In the genomic region with DNA sequence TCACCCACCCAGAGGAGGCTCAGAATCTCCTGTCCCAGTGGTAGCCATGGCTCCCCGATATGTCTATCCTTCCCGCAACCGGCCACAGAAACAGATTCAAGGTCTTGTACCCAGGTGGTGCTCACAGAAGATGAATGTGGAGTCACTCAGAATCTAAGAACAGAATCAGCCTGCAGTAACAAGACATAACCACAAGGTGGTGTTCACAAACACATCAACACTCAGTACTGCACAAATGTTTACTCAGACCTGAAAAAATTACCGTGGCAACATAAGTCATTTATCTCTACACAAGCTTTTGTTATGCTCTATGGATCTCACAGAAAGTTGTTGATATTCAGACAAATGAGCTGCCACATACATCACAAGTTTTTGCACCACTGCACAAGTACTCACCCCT, we compare ENCODE assay signal across 21 mouse cellular contexts. TPM values are rescaled to one million over a fixed set of nuclear protein-coding genes. Genes with fewer than 3 reads are reported as not detected.
DNase-seq lines count a peak whose midpoint lies in the region; ATAC-seq and TF ChIP-seq lines count a peak whose summit lies in the region.
"Not testable (repeated sequence)": the region's sequence is repeated elsewhere in the genome, so short reads cannot be mapped to it uniquely, and the experiment has no call there.
"Had no signal": no experiment of that assay in that cellular context is flagged by ENCODE, and none has a peak within 500 bp of the region (broad histone marks: within the 10 kb centered on the region; RNA-seq: fewer than 3 reads in every experiment).

No protein-coding gene starts in this region.

- TF ChIP-seq POLR2A in ES-Bruce4 (IDR thresholded peaks at IDR 0.05; ENCODE audit: insufficient read depth, low read length), result not testable (repeated sequence)

- not testable (repeated sequence) for H3K4me3 ChIP-seq in ES-Bruce4 (ENCODE audit: low read depth, low read length); forebrain, postnatal 0 days (ENCODE audit: low read depth, low read length); hindbrain, postnatal 0 days (ENCODE audit: low read length); left cerebral cortex, adult 2 months

- H3K36me3 ChIP-seq in ES-Bruce4 (ENCODE audit: control insufficient read depth, insufficient read depth, low read length, poor library complexity, severe bottlenecking); forebrain, postnatal 0 days (ENCODE audit: insufficient read depth); hindbrain, postnatal 0 days (ENCODE audit: insufficient read depth, low read length); splenic B cell, adult 2 months (ENCODE audit: control insufficient read depth, insufficient read depth, low read length, poor library complexity, severe bottlenecking): not testable (repeated sequence)

- H3K9ac ChIP-seq in ES-Bruce4 (ENCODE audit: low read depth, poor library complexity, severe bottlenecking); forebrain, postnatal 0 days; hindbrain, postnatal 0 days (replicated peaks; ENCODE audit: low read length): not testable (repeated sequence)

- ATAC-seq in forebrain, postnatal 0 days, result not testable (repeated sequence)
- peak; percentile 24; the same call in 1 of the 2 replicates for ATAC-seq in hindbrain, postnatal 0 days

- H3K4me2 ChIP-seq in forebrain, postnatal 0 days (ENCODE audit: low read depth); hindbrain, postnatal 0 days (ENCODE audit: low read depth, low read length): not testable (repeated sequence)

- H3K27ac ChIP-seq in ES-Bruce4 (ENCODE audit: insufficient read depth, low read length); forebrain, postnatal 0 days (ENCODE audit: low read depth, low read length); hindbrain, postnatal 0 days; left cerebral cortex, adult 2 months: not testable (repeated sequence)

- intact Hi-C loops in left cerebral cortex, adult 2 months (cut with DNase I), result not testable (repeated sequence)

- peaks cover 15% of the 10 kb centered on the region for H3K9me3 ChIP-seq in ES-Bruce4 (replicated peaks; ENCODE audit: control insufficient read depth, insufficient read depth, low read length, poor library complexity, severe bottlenecking)
- H3K9me3 ChIP-seq in forebrain, postnatal 0 days (ENCODE audit: low read length); hindbrain, postnatal 0 days (ENCODE audit: low read length): not testable (repeated sequence)

- H3K4me1 ChIP-seq in ES-Bruce4 (ENCODE audit: control insufficient read depth, insufficient read depth, low read length); forebrain, postnatal 0 days (ENCODE audit: insufficient read depth); hindbrain, postnatal 0 days (ENCODE audit: insufficient read depth, low read length): not testable (repeated sequence)

- H3K27me3 ChIP-seq in ES-Bruce4 (ENCODE audit: control insufficient read depth, insufficient read depth, low read length, poor library complexity, severe bottlenecking); forebrain, postnatal 0 days (ENCODE audit: insufficient read depth, low read length); hindbrain, postnatal 0 days (ENCODE audit: insufficient read depth, low read length); splenic B cell, adult 2 months (ENCODE audit: control insufficient read depth, insufficient read depth, low read length, poor library complexity, severe bottlenecking): not testable (repeated sequence)

- TF ChIP-seq EP300 in ES-Bruce4 (IDR thresholded peaks at IDR 0.05; ENCODE audit: insufficient read depth, low read depth, low read length), result not testable (repeated sequence)

- WGBS in forebrain, postnatal 0 days, result 78% methylated on average over 4 of the region's 4 CpGs
- 74% methylated on average over 4 of the region's 4 CpGs for WGBS in hindbrain, postnatal 0 days

- peak; percentile 3 for TF ChIP-seq CTCF in ES-Bruce4 (IDR thresholded peaks at IDR 0.05; ENCODE audit: low read depth, low read length)
- peak; percentile 62 for TF ChIP-seq CTCF in forebrain, postnatal 0 days (IDR thresholded peaks at IDR 0.05; ENCODE audit: low read depth)
- TF ChIP-seq CTCF in hindbrain, postnatal 0 days (IDR thresholded peaks at IDR 0.05; ENCODE audit: low read depth), result peak; percentile 67
- TF ChIP-seq CTCF in left cerebral cortex, adult 2 months (IDR thresholded peaks at IDR 0.05), result peak; percentile 47

- peak; percentile 4 to 7 for DNase-seq in cerebellum, postnatal 14 days
- peak; percentile 9 for DNase-seq in forebrain, postnatal 0 days
- DNase-seq in hindbrain, postnatal 0 days (ENCODE audit: low spot score), result peak; percentile 30
- DNase-seq in left cerebral cortex, adult 2 months (ENCODE audit: extremely low spot score in 1 of 2, low spot score in 2 of 2), result not testable (repeated sequence)
- DNase-seq in lung, postnatal 36 days, result peak; percentile 16
- DNase-seq in splenic B cell, adult 2 months (ENCODE audit: low read depth, low spot score), result peak; percentile 1

RNA-seq across cellular contexts. Expression of a gene that starts 7.6 kb away (rescaled TPM):
- not detected in 2 replicates for polyA plus RNA-seq in ES-Bruce4 (2011; ENCODE audit: insufficient read depth, insufficient read length, low read depth, missing spikeins)
- not detected in 2 replicates for total RNA-seq in forebrain, postnatal 0 days (2014; rRNA removed)
- polyA plus RNA-seq in forebrain, postnatal 0 days (2015; fragmentation: Nextera tagmentation; extraction: Ambion mirVana), result not detected in 2 replicates
- not detected in 2 replicates for total RNA-seq in hindbrain, postnatal 0 days (2014; rRNA removed)
- not detected in 2 replicates for polyA plus RNA-seq in hindbrain, postnatal 0 days (2015; fragmentation: Nextera tagmentation; extraction: Ambion mirVana)
- not detected for total RNA-seq in left cerebral cortex, adult 2 months (2021)
- total RNA-seq: adrenal gland, postnatal 36 days; hematopoietic stem cell, adult 5-6 weeks; layer of hippocampus, adult 8-10 months; left cerebral cortex, adult 18-20 months had no signal
- polyA plus RNA-seq: erythroblast, embryonic 14.5 days; forebrain, embryonic 15.5 days; gonadal fat pad, adult 2 months; heart, embryonic 14.5 days; intestine, embryonic 14.5 days; kidney, embryonic 16.5 days; limb, embryonic 10.5 days; midbrain, embryonic 10.5 days; neural tube, embryonic 15.5 days had no signal

RNA-seq across cellular contexts. Expression of a gene that starts 24.3 kb away (rescaled TPM):
- not detected in 2 replicates for polyA plus RNA-seq in ES-Bruce4 (2011; ENCODE audit: insufficient read depth, insufficient read length, low read depth, missing spikeins)
- not detected in 2 replicates for total RNA-seq in forebrain, postnatal 0 days (2014; rRNA removed)
- polyA plus RNA-seq in forebrain, postnatal 0 days (2015; fragmentation: Nextera tagmentation; extraction: Ambion mirVana), result not detected in 2 replicates
- not detected in 2 replicates for total RNA-seq in hindbrain, postnatal 0 days (2014; rRNA removed)
- not detected in 2 replicates for polyA plus RNA-seq in hindbrain, postnatal 0 days (2015; fragmentation: Nextera tagmentation; extraction: Ambion mirVana)
- total RNA-seq in left cerebral cortex, adult 2 months (2021), result not detected
- total RNA-seq: adrenal gland, postnatal 36 days; hematopoietic stem cell, adult 5-6 weeks; layer of hippocampus, adult 8-10 months; left cerebral cortex, adult 18-20 months had no signal
- polyA plus RNA-seq: erythroblast, embryonic 14.5 days; forebrain, embryonic 15.5 days; gonadal fat pad, adult 2 months; heart, embryonic 14.5 days; intestine, embryonic 14.5 days; kidney, embryonic 16.5 days; limb, embryonic 10.5 days; liver, embryonic 13.5 days; midbrain, embryonic 10.5 days; neural tube, embryonic 15.5 days had no signal

RNA-seq across cellular contexts. Expression of a gene that starts 53.8 kb away (rescaled TPM):
- polyA plus RNA-seq in ES-Bruce4 (2011; ENCODE audit: insufficient read depth, insufficient read length, low read depth, missing spikeins), result 3.3 and 9.5 TPM in 2 replicates
- total RNA-seq in forebrain, postnatal 0 days (2014; rRNA removed), result not detected in 2 replicates
- not detected in 2 replicates for polyA plus RNA-seq in forebrain, postnatal 0 days (2015; fragmentation: Nextera tagmentation; extraction: Ambion mirVana)
- total RNA-seq in hindbrain, postnatal 0 days (2014; rRNA removed), result not detected in 2 replicates
- not detected in 2 replicates for polyA plus RNA-seq in hindbrain, postnatal 0 days (2015; fragmentation: Nextera tagmentation; extraction: Ambion mirVana)
- total RNA-seq in left cerebral cortex, adult 2 months (2021), result not detected
- total RNA-seq: adrenal gland, postnatal 36 days; hematopoietic stem cell, adult 5-6 weeks; layer of hippocampus, adult 8-10 months; left cerebral cortex, adult 18-20 months had no signal
- polyA plus RNA-seq: erythroblast, embryonic 14.5 days; forebrain, embryonic 15.5 days; gonadal fat pad, adult 2 months; heart, embryonic 14.5 days; intestine, embryonic 14.5 days; kidney, embryonic 16.5 days; limb, embryonic 10.5 days; liver, embryonic 13.5 days; midbrain, embryonic 10.5 days; neural tube, embryonic 15.5 days had no signal

Comparison
In these comparisons a context has a peak if more than half of its experiments do, and no peak if none do; other contexts are left out.
1. CTCF ChIP-seq: peak in every context shown above with its lines; median percentile 67 in hindbrain, postnatal 0 days; 62 in forebrain, postnatal 0 days; 47 in left cerebral cortex, adult 2 months; 3 in ES-Bruce4.